Mouse (Mus musculus) adrenal gland, adult 2 months (tissue): ENCODE measurements around the gene Med21. TPM values are rescaled to one million over a fixed set of nuclear protein-coding genes. Genes with fewer than 3 reads are reported as not detected.
A peak's percentile ranks its signal among the peaks of the same experiment; 100 is the strongest.

Experiments used
- DNase-seq: peaks from one replicate; pipeline ENCODE4 v3.0.0; 2021
- long read RNA-seq: library from polyadenylated mRNA; stranded (forward); transcript quantifications from one replicate; pipeline ENCODE4 v2.0.0, GENCODE M21; 2021
- polyA plus RNA-seq: library from polyadenylated mRNA; depleted of rRNA; stranded (reverse); fragments of >200 nt; gene quantifications from 2 replicates; pipeline ENCODE4 v1.2.3, GENCODE M21; 2012; rRNA removed
- total RNA-seq, 2 experiments: library from RNA; stranded (reverse); gene quantifications; 2 replicates each; pipeline ENCODE4 v1.2.3; 2021

Med21 gene
- total RNA-seq (10 to 100 TPM; 67.5 to 78.9 TPM), polyA plus RNA-seq (10.8 and 20.8 TPM in 2 replicates)
- long read RNA-seq, transcript Med21-201 (4 exons, 814 nt), result major isoform, 32 of 33 reads
- long read RNA-seq, partial matches to known transcripts, result 0 of 33 reads
- long read RNA-seq, other reads (novel, unspliced or antisense), result 0 of 33 reads

DNA sequence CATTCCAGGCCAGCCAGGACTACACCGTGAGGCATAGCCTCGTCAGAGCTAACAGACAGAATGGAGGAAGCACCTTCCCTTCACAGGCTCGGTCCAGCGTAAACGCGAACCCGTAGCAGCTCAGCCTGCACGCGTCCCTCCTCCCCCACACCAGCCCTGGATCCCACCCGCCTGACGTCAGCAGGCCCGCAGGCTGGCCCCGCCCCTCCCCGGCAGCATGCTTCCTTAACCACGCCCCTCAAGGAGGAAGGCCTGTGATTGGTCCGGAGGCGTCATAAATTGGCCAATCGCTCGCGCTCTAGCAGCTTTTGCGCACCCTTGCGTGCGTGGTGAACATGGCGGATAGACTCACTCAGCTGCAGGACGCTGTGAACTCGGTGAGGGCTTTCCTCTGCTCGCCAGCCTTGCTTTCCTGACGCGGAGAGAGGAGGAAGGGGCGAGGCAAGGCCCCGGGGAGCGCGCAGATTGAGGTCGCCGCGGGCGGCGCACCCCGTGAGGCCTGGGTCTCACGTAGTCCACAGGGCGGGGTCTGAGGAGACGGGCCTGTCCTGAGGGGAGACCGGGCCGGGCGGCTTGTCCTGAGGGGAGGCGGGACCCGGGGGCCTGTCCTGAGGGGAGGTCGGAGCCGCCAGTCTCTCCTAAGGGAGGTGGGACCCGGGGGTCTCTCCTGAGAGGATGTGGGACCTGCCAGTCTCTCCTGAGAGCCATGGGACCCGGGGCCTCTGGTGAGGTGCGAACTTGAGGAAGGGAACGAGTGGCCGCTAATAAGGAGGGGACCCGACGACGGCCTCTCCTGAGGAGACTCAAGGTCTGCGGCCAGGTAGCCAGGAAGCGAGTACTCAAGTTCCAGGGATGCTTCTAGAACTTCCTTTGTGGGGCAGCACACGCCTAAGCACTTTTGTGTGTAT, at the start of gene Med21, which contains the start of gene Tm7sf3:
Med21 (plus strand) TSS at position 272 of the 908 bp plus-strand sequence.
Tm7sf3 (minus strand) TSS at position 549 of the 908 bp plus-strand sequence.
- DNase-seq, result peak; percentile 99

DNA sequence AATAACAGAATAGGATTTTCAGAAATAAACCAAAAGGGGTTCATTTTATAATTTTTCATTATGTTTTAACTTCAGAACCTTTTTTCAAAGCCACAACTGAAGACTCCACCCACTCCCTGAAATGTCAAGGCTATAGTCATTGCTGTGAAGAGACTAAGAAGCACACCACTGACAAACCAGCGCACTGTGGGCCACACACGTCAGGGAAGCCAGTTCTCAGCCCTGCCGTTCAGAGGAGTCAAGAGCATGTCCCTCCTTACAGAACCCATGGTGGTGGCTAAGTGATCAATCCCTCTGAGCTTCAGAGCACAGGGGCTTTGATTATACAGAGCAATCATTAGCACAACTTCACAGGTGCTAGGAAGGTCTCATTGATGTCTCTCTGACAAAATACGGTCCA, 39.7 kb upstream of the Med21 start:
- DNase-seq, result peak; percentile 75

- peak; percentile 22 for DNase-seq
Observed at GRCm38 (mm10) chr6:146603651-146604050, 38.7 kb upstream of the Med21 start.

- no peak for DNase-seq
Observed at GRCm38 (mm10) chr6:146611385-146611784, 31.0 kb upstream of the Med21 start.

GRCm38 (mm10) chr6:146611897-146612296, 30.4 kb upstream of the Med21 start:
- DNase-seq, result no peak

- DNase-seq, result no peak
Observed at GRCm38 (mm10) chr6:146612736-146613135, 29.6 kb upstream of the Med21 start.

DNA sequence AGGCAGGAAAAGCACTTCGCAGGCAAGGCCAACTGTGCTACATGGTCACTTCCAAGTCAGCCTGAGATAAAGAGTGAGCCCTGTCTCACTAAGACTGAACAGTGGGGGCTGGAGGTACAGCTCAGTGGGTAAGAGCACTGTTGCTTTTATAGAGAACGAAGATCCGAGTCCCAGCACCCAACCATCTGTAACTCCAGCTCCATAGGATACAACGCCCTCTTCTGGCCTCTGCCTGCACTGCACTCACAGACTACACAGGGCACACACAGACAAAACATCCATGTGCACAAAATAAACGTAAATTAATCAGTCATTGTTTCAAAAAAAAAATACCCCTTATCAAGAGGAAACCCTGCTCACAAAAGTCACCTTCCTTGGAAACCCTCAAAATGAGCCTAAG, 28.4 kb upstream of the Med21 start:
- no peak for DNase-seq

DNA sequence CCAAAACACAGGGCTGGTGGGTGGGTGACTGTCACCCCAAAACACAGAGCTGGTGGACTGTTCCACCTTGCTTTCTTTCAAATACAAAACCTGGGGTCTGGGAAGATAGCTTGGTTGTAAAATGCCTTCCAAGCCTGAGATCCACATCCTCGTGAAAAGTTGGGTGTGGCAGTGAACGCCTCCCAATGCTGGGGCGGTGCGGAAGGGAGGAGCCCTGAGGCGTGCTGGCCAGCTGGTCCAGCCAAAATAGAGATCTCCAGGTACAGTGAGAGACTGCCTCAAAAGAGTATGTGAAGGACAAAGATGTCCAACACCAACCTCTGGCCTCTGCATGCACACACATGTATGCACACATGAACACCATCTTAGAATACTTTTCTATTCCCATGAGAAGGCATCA, 27.8 kb upstream of the Med21 start:
- no peak for DNase-seq

GRCm38 (mm10) chr6:146615891-146616290, 26.5 kb upstream of the Med21 start:
- DNase-seq, result no peak

- DNase-seq, result no peak
Observed at GRCm38 (mm10) chr6:146616670-146617069, 25.7 kb upstream of the Med21 start.

DNA sequence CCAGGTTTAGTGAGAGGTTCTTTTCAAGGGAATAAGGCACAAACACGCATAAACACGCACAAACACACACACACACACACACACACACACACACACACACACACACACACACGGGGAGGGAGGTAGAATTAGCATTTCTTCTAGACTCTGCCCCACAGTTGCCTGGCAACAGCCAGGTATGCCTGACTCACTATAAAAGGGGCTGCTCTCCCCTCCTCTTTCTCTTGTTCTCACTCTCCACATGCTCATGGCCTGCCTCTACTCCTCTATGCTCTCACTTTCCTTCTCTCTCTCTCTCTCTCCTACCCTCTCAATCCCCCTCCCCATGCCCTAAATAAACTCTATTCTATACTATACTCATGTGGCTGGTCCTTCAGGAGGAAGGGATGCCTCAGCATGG, 14.2 kb upstream of the Med21 start:
- DNase-seq, result no peak

GRCm38 (mm10) chr6:146629781-146630756, 12.3 kb upstream of the Med21 start:
- DNase-seq, result no peak

DNA sequence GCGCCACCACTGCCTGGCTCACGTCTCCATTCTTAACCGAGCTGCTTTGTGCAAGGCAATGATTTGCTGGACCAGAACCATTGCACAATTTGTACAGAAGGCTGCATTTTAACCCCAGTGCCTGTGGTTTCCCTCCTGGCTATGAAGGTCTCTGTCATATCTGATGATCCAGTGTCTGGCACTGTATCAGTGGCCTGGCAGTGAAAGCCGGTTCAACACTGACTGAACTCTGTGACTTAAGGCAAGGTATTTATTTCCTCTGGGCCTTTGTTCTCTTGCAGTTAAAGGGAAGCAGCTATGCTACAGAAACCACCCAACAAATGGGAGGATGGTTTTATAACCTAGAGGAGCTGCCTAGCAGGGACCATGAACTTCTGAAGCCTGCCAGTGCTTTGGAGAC, 11.4 kb upstream of the Med21 start:
- peak; percentile 86 for DNase-seq

DNA sequence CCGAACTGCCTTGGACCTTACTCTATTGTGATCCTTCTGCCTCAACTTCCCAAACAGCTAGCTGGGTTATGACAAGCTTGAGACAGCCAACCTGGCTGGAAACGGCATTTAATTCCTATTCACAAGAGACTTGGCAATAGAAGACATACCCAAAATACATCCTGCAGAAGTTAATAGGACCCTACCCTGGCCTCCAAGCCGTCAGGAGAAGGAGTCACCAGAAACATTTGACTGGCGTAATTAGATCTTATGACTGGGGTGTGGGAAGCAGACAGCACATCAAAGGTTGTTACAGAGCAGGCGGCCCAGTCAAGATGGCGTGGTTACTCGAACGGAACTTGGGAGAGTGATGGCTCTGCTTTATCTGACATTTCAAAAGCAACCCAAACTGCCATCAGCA, 10.5 kb upstream of the Med21 start:
- DNase-seq, result no peak

DNA sequence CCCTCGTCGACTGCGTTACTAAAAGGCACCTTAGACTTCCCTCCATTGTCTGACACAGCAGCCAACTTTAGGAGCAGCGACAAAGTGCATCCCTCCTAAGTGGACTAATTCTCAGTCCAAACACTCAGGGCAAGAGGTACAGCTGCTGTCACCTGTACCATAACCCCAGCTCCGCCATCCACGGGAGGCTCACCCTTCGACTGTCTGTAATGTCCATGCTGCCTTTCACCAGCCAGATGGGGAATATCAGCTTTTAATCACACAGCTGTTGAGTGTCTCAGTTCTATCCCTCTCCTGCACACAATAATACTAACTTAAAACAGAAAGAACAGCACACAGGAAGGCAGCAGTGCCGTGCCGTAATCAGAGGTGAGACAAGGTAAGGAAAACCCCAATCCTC, 9.9 kb upstream of the Med21 start:
- DNase-seq, result no peak

GRCm38 (mm10) chr6:146633097-146633496, 9.2 kb upstream of the Med21 start:
- DNase-seq, result peak; percentile 28

DNA sequence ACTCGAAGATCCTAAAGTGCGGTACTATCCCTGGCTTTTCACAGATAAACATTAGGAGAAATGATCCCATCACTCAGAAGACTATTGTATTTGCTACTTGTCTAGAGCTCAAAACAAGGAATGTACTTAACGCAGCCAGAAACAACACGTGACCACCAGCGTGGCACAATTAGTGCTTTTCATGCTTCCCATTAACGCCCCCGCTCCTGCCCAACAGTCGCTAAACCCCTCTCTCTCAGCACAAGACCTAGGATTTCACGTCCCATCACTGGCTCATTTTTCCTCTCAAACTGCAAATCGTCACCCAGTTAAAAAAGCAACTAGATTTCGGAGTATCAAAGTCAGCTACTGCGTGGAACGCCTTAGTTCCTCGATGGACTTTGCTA, 8.7 kb upstream of the Med21 start:
- peak; percentile 38 for DNase-seq

- DNase-seq, result peak; percentile 90
Observed at GRCm38 (mm10) chr6:146634015-146634722, 8.2 kb upstream of the Med21 start.

GRCm38 (mm10) chr6:146634759-146635606, 7.4 kb upstream of the Med21 start:
- DNase-seq, result no peak

DNA sequence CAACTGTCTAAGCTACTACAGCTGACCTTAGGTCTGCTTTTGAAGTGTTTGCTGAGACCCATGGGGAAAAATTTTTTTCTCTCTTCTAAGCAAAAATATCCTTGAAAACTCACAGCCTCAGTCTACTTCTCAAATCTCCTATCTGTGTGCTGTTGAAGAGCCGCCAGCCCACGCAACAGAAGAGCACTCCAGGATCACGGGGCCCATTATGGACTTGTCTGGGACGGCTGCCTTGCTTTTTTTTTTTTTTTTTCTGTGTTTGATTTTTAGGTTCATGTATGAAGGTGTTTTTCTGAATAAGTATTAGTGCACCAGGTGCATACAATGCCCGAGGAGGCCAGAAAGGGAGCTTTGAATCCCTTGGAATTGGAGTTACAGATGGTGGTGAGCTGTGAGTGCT, 5.9 kb upstream of the Med21 start:
- DNase-seq, result no peak
